Mouse (Mus musculus) cerebellum, adult 9-11 months (tissue): ENCODE measurements around the gene Ppp6c.
"Not testable (repeated sequence)": the region's sequence is repeated elsewhere in the genome, so short reads cannot be mapped to it uniquely, and the experiment has no call there.

Experiments used
- DNase-seq: peaks from one replicate; pipeline ENCODE4 v3.0.0; 2022

The Ppp6c gene

GRCm38 (mm10) chr2:39226019-39226640, at the start of gene Ppp6c:
TSS of gene Ppp6c (minus strand) at chr2:39226451.
- DNase-seq = peak; percentile 96

DNA sequence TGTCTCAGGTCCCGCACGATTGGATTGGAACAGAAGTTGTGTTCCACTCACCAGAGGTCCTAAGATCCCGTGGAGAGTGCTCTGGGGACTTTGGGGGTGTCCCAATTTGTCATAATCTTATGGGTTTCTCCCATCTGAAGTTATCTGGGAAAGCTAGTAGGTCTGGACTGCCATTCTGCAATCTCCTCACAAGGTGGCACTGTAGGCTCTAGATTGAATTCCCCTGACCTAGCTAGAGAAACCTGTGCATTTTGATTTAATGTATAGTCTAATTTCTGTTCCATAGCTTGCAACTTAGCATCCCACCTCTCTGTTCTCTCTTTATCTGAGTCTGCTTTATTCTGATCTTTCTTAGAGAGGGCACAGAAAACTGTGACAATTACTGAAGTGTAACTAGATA, 42.1 kb upstream of the Ppp6c start:
- no peak for DNase-seq

- DNase-seq = peak; percentile 81
These were observed 26.0 kb upstream of the Ppp6c start for GRCm38 (mm10) chr2:39252275-39252674.

DNA sequence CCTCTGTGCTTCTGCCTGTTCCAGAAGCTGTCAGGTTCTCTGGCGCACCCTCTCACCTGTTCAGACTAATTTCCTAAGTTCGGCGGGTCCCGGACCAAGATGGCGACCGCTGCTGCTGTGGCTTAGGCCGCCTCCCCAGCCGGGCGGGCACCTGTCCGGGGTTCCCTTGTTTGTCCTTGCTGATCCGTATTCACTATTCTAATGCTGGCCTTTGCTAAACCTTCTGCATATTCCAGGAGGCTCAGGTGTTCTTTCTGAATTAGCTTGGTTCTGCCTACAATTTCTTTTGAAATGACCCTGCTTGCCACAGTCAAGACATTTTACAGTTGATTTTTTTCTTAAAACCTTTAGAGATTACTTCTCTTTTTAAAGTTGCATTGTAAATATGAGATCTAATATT, 20.6 kb upstream of the Ppp6c start:
- DNase-seq = not testable (repeated sequence)

DNA sequence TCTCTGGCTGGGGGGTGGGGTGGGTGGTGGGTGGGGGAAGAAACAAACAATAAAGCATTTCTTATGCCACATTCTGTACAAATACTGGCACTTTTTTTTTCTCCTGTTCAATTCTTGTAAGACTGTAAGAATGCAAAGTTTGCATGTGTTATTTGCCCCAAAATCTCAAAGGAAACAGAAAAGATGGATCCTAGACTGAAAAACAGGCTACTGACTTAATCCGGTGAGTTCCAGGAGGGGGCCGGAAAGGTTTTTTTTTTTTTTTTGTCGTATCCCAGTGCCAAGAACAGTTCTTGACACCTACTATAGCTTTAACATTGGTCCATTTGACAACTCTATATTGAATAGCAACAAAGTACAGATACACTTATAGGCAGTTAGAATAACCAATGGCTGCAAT, 480 bp upstream of the Ppp6c start:
- DNase-seq = no peak

DNA sequence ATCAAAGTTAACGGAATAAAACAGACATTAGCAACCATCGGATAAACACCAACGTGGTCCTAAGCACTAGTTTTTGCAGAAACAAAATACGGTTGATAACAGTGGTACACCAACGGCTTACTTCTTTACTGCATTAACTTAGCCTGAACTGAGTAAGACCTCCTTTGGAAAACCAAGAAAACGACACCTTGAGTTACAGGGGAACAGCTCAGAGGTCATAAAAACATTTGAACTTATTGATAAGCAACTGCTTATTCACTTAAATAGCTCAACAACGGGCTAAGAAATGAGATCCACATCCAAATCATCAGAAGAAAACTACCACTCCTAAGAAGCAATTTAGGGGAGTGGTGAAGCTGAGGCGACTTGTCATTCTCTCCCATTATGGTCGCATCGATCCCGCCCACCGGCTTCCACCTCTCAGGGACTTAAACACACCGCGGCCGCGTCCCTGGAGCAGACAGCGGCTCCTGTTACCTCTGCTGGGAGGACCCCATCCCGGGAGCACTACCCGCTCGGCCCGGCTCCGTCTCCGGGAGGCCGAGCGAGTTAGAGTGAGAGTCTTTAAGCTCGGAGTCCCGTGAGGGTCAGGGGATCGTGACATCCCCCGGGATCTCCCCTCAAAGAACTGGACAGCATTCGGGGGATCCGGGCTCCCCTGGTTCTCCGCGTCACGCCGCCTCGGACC, 776 bp downstream of the Ppp6c start:
- not testable (repeated sequence) for DNase-seq

- DNase-seq = no peak
These were observed 1.6 kb downstream of the Ppp6c start for GRCm38 (mm10) chr2:39224621-39225020.

GRCm38 (mm10) chr2:39220010-39220409, 6.2 kb downstream of the Ppp6c start:
- DNase-seq = peak; percentile 44

- DNase-seq = no peak
These were observed 7.2 kb downstream of the Ppp6c start for GRCm38 (mm10) chr2:39219034-39219433.

DNA sequence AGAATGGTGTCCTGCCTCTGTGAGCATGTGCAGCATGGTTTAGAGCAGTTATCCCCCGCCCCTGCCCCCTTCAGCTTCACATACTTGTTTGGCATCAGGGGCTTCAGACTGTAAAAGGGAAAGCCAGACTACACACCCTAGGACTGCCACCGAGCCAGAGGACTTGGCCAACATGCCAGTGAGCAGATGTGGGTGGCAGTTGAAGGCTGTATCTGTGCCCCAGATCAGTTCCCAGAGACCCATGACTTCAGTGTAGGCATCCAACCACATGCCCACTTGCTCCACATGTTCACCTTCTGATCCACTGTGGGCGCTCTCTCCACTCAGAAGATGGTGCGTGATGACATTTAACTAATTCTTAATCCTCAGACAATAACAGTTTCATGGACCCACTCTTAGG, 9.1 kb downstream of the Ppp6c start:
- DNase-seq = no peak

DNA sequence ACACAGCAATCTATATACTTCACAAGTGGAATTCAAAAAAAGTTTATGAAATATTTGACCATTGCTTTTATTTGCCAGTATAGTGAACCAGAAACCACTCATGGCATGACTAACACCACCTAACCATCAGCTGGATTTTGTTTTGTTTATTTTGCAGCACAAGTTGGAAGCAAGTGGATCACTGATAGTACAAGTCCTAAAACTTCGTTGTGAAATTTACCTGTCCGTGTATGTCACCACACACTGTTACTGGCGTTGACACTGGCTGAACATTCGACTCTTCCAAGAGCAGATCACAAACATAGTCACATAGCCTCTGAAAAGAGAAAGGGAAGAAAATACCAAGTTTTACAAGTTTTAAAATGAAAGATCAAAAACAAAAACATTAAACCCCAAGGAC, 15.5 kb downstream of the Ppp6c start:
- no peak for DNase-seq

DNA sequence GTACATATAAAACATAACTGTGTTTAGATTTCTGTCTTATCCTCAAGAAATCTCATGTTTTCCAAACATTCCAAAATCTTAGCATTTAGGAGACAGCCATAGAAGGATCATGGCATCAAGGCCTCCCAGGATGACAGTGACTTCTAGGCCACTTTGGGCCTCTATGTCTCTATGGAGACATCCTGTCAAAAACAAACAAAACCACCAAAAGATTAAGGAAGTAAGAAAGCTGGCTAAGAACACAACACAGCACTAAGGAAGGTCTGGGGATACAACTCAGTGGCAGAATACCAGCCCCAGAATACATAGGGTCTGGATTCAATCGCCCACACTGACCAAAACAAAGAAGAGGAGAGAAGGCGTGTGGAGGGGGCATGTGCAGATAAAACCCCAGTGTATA, 22.9 kb downstream of the Ppp6c start:
- no peak for DNase-seq

DNA sequence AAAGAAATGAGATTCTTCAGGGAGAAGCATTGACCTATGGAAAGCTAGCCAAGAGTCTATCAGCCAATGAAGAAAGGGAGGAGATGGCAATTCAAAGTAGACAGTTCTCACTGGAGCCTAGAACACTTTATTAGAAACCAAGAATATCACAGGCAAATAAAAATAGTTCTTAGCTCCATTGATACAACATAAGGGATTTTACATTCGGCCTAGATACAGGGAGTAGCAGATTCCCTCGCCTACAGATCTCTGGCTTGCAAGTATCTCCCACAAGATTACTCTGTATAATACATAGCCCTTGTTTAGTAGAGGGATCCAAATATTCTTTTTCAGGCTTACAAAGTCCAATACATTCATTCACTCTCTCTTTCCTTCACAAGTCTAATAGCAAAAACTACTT, 31.4 kb downstream of the Ppp6c start:
- DNase-seq = no peak

- DNase-seq = peak; percentile 100
These were observed 35.6 kb downstream of the Ppp6c start, which contains the start of gene Scai for GRCm38 (mm10) chr2:39190561-39191056. TSS of gene Scai (minus strand) at chr2:39190734.

DNA sequence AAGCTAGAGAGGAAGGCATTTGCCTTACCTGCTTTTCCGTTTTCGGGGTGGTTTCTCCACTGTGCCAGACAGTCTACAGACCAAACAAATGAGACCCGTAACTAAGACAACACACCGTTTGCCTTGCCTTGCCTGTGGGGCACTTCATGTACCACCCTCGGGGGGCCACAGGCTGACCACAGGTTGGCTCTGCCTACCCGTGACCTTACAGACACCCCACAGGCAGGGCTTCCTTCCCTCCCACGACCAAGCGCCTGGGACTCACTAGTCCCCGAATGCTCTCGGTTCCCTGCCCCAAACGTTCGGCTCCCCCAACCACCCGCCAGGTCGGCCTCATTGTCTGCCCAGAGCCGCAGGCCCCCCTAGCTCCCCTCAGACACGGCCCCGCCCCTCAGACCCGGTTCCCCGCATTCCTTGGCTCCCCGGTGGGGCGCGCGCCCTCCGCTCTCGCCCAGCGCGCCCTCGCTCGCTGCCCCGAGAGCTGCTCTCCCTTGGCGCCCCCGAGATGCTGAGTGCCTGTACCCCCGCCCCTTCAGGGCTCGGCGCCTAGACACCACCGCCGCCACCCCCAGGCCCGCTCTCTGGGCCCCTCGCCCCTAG, 36.2 kb downstream of the Ppp6c start:
- DNase-seq = no peak

GRCm38 (mm10) chr2:39185942-39186341, 40.3 kb downstream of the Ppp6c start:
- DNase-seq = no peak

DNA sequence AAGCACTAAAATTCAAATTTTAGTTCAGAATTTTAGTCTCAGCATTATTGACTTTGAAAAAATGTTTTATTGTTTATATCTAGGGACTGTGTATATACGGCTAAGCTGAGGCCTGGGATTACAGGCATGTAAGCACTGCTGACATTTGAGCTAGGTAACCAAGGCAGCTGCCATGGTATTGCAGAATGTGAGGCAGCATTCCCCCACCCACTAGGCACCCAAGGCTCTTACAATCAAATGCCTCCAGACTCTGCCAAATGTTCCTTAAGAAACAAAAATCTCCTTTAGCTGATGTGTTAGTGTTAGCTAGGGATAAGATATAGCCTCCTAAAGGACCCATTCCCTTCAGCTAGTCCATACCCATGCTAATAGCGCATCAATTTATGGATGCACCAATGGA, 42.7 kb downstream of the Ppp6c start:
- DNase-seq = no peak

DNA sequence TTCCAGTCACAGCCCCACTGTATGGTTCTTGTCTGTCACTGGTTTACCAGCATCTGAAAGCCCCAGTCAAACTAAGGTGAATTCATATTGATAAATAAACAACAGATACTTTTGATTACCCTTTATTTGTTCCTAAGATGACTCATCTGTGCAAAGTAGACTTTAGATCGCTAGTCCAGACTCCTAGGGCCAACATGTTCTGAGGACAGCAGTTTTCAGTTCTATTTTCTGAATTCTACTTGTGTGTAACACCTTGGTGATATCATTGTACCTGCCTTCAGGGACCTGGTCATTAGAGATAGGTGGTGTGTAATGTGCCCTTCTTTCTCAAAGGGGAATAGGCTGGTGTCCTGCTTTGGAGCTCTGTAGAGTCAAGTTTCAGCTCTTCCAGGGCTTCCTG, 65.3 kb downstream of the Ppp6c start:
- DNase-seq = no peak

- DNase-seq = no peak
These were observed 68.3 kb downstream of the Ppp6c start for GRCm38 (mm10) chr2:39157916-39158315.

GRCm38 (mm10) chr2:39156821-39157220, 69.4 kb downstream of the Ppp6c start:
- DNase-seq = no peak

- DNase-seq = no peak
These were observed 75.3 kb downstream of the Ppp6c start for GRCm38 (mm10) chr2:39150943-39151342.

DNA sequence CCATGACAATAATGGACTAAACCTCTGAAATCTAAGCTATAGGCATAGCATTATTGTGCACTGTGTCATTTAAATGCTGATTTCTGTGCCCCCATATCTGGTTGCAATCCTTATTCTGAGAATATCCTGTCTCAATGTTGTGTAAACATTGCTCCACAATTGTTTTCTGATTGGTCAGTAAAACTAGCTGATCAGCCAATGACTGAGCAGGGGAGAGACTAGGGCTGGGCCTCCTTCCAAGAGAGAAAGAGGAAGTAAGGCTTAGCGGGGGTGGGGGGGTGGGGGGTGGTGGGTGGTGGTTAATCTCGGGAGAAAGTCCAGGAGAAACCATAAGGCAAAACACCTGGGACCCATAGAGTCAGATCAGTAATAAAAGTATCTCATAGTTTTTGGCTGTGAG, 78.2 kb downstream of the Ppp6c start:
- no peak for DNase-seq

- no peak for DNase-seq
These were observed 79.8 kb downstream of the Ppp6c start for GRCm38 (mm10) chr2:39146469-39146868.
